Mouse (Mus musculus): ENCODE measurements around the gene Pah.
A peak's percentile ranks its signal among the peaks of the same experiment; 100 is the strongest.

The Pah gene

GRCm38 (mm10) chr10:87521646-87522045, at the start of gene Pah:
TSS of gene Pah (plus strand) at chr10:87521795.
- no peak for DNase-seq (ENCODE audit: low spot score)

GRCm38 (mm10) chr10:87473475-87474131, 48.0 kb upstream of the Pah start:
- no peak for DNase-seq (ENCODE audit: low spot score)

GRCm38 (mm10) chr10:87474971-87475370, 46.6 kb upstream of the Pah start:
- DNase-seq (ENCODE audit: low spot score): no peak

- no peak for DNase-seq (ENCODE audit: low spot score)
These were observed 43.7 kb upstream of the Pah start for GRCm38 (mm10) chr10:87477895-87478294.

- DNase-seq (ENCODE audit: low spot score): no peak
These were observed 36.5 kb upstream of the Pah start for GRCm38 (mm10) chr10:87484831-87485720.

GRCm38 (mm10) chr10:87485721-87486620, 35.6 kb upstream of the Pah start:
- no peak for DNase-seq (ENCODE audit: low spot score)

- DNase-seq (ENCODE audit: low spot score): peak; percentile 90
These were observed 33.0 kb upstream of the Pah start for GRCm38 (mm10) chr10:87488429-87489145.

GRCm38 (mm10) chr10:87489246-87490009, 32.2 kb upstream of the Pah start:
- DNase-seq (ENCODE audit: low spot score): peak; percentile 55

- no peak for DNase-seq (ENCODE audit: low spot score)
These were observed 31.3 kb upstream of the Pah start for GRCm38 (mm10) chr10:87490328-87490727.

- DNase-seq (ENCODE audit: low spot score): no peak
These were observed 30.0 kb upstream of the Pah start for GRCm38 (mm10) chr10:87491485-87492040.

GRCm38 (mm10) chr10:87492332-87492660, 29.3 kb upstream of the Pah start:
- DNase-seq (ENCODE audit: low spot score): no peak

GRCm38 (mm10) chr10:87492661-87493551, 28.7 kb upstream of the Pah start:
- peak; percentile 53 for DNase-seq (ENCODE audit: low spot score)

- peak; percentile 41 for DNase-seq (ENCODE audit: low spot score)
These were observed 28.0 kb upstream of the Pah start, which contains the start of gene Ascl1 for GRCm38 (mm10) chr10:87493576-87493975. TSS of gene Ascl1 (minus strand) at chr10:87493660.

- DNase-seq (ENCODE audit: low spot score): no peak
These were observed 27.4 kb upstream of the Pah start for GRCm38 (mm10) chr10:87494176-87494575.

- peak; percentile 48 for DNase-seq (ENCODE audit: low spot score)
These were observed 27.0 kb upstream of the Pah start for GRCm38 (mm10) chr10:87494596-87494995.

- no peak for DNase-seq (ENCODE audit: low spot score)
These were observed 24.5 kb upstream of the Pah start for GRCm38 (mm10) chr10:87497056-87497455.

- no peak for DNase-seq (ENCODE audit: low spot score)
These were observed 20.5 kb upstream of the Pah start for GRCm38 (mm10) chr10:87500926-87501658.

GRCm38 (mm10) chr10:87501659-87502042, 19.9 kb upstream of the Pah start:
- peak; percentile 41 for DNase-seq (ENCODE audit: low spot score)

GRCm38 (mm10) chr10:87502283-87502682, 19.3 kb upstream of the Pah start:
- peak; percentile 66 for DNase-seq (ENCODE audit: low spot score)
